Mouse (Mus musculus) spleen, embryonic (tissue): ENCODE results near the gene Srrd.

ENCODE experiments used
- CTCF ChIA-PET: fragments of 350-600 bp; sonication (Branson Sonifier 250); formaldehyde crosslinking; loops from one replicate; lab custom pipeline; 2022; lab: Charles Lee

Gene Srrd

DNA sequence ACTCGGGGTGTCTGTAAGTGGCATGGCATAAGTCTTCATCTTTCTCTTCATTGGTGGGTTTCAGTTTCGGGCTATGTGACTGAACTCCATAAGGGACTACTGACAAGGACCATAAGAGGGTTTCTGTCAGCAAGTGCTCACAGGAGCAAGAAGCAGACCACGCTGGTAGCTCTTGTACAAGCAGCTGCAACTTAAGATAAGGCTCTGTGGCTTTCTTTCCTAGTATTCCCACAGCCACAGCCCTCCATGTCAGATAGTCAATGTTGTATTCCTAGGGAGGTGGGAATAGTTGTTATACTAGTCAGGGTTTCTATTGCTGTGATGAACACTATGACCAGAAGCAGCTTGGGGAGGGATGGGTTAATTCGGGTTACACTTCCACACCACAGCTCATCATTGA lies 16.7 kb upstream of the Srrd start:
- CTCF ChIA-PET = no interaction called here

DNA sequence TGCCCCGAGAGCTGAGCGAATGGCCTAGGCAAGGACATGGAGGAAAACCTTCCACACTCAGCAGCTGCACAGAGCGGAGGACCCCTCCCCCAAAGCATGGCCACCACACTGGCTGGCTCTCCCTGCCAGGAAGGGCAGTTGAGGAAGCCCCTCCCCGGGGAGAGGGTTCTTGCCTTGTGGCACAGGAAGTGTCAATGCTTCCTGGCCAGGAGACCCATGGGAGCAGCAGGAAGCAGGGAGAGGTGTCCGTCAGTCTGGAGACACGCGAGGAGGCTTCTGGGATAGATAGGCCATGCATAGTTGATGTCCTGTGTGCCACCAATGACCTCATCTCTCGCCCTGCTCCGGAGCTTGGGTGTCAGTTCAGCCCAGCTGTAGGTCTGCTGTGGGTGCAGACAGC lies 13.5 kb upstream of the Srrd start:
- CTCF ChIA-PET = no interaction called here

DNA sequence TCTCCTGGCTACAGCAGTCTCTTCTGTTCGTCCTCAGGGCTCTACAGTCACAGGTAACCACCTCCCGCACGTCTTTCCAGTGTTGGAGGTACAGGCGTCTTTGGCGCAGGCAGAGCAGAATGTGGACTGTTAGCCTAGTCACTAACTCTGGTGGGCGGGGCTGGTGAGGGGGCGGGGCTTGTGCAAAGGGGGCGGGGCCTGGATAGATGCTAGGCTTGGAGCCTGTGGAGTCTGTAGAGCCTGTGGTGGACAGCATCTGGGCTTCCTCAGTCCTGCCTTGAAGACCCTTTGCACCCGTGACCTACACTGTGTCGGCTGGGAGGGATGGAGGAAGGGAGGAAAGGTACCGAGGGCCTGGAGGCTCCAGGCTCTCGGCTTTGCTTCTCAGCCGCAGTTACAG lies 13.1 kb upstream of the Srrd start, which contains the start of gene Gm6583:
Gm6583 (minus strand) TSS at position 124 of the 400 bp plus-strand sequence.
- CTCF ChIA-PET = no interaction called here

GRCm38 (mm10) chr5:112355493-112355892 lies 12.7 kb upstream of the Srrd start:
- CTCF ChIA-PET = no interaction called here

DNA sequence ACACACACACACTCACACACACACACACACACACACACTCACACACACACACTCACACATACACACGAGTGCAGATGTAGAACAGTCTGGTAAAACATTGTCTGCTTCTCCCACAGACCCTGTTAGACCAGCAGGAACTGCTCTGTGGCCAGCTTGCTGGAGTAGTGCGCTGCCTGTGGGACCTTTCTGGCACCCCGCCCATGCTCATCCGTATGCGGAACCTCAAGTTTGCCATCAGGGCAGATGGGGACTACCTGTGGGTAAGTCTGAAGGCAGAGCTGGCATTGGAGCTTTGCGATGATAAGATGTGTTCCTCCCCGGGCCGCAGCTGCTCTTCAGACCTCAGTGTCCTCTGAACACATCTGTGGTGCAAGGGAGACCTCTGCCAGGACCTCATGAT lies 6.3 kb upstream of the Srrd start:
- CTCF ChIA-PET = no interaction called here

- CTCF ChIA-PET = no interaction called here
These were observed 3.5 kb upstream of the Srrd start for GRCm38 (mm10) chr5:112346211-112346965.

DNA sequence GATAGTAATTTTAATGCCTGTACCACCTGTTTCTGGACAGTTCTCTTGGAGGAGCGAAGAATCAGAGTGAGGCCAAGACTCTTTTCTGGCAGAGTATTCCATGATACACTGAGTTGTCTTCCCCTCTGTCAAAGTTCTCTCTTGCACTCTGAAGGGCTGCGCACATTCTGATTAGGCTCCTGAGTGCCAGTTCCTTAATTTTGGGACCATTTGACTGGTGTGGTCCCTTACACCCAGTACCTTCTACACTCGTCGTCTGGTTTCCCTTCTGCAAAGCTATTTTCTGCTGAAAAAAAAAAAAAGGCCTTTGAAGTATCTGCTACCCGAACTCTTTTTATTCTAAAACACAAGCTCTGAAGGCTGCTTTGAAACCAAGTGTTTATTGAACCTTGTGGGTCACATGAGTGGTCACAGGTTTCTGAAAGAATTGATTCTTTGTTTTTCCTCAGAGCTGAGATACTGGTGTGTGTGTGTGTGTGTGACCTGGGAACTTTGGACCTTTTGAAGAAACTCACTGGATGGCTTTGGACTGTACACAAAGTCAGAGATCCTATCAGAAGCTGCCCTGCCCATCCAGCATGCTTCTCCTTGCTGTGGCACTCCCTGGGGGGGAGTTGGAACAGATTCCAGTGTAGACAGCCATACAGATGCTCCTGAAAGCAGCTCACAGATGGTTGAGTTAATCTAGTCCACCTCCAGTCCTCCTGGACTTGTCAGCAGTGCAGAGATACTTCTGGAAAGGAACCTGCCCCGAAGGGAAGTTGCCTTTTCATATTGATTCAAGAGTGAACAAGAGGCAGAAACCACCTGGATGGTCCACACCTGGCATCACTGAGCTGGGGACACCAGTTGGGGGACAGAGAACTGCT lies 1.5 kb upstream of the Srrd start:
- CTCF ChIA-PET = interaction anchor here (1.0 kb wide), 1 partner anchor 103 kb away, joined by 3 read pairs; no protein-coding TSS in a partner anchor

- CTCF ChIA-PET = no interaction called here
These were observed 360 bp upstream of the Srrd start for GRCm38 (mm10) chr5:112343205-112343595.

GRCm38 (mm10) chr5:112339215-112339614 lies 3.6 kb downstream of the Srrd start:
- CTCF ChIA-PET = no interaction called here

- CTCF ChIA-PET = interaction anchor here (0.6 kb wide), 1 partner anchor 100 kb away, joined by 13 read pairs; no protein-coding TSS in a partner anchor
These were observed 5.8 kb downstream of the Srrd start for GRCm38 (mm10) chr5:112337004-112337403.

- CTCF ChIA-PET = interaction anchor here (2.2 kb wide), 1 partner anchor 95 kb away, joined by 7 read pairs; no protein-coding TSS in a partner anchor
These were observed 7.4 kb downstream of the Srrd start for GRCm38 (mm10) chr5:112335473-112335872.

DNA sequence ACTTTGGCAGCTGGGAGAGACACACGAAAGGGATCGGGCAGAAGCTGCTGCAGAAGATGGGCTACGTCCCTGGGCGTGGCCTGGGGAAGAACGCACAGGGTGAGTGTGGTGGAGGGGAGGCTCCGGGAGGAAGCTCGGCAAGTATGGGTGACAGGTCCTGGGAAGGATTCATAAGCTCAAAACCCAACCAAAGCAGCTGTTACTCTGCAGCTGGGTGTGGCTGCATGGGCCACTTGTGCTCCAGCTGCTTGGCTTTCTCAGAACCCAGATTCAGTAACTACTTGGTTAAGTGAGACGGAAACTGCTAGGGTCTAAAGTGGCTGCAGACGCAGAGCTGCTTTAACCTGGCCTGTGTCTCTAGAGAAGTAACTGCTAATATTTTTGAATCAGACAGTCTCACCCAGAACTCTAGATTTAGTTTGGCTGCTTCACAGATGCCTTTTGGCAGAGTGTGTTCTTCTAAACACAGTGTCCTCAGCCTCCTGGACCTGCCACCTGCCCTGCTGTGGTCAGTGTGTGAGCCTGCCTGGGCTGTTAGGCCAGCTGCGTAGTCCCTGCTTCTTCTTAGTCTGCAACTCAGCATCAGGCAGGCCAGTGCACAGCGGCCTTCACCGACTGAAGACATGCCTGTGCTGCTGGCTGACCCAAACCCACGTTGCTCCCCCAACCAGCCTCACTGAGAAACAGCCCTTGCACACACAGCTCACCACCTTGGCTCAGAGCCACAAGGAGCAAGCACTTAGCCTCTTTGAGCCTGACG lies 12.9 kb downstream of the Srrd start:
- CTCF ChIA-PET = no interaction called here

DNA sequence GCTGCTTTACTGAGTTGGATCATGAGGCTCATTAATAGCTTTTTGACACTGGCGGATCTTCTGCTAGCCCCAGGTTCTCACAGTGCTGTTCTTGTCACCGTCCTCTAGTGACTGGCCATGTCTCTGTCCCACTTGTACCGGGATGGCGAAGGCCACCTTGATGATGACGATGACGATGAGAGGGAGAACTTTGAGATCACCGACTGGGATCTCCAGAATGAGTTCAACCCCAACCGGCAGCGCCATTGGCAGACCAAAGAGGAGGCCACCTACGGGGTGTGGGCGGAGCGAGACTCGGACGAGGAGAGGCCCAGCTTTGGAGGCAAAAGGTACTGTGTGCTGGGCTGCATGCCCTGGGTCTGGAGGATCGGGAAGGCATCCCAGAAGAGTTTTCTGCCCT lies 15.0 kb downstream of the Srrd start:
- CTCF ChIA-PET = interaction anchor here (0.5 to 0.6 kb wide), 2 partner anchors 51 to 59 kb away, joined by 4 to 5 read pairs; no protein-coding TSS in a partner anchor

- CTCF ChIA-PET = no interaction called here
These were observed 16.3 kb downstream of the Srrd start for GRCm38 (mm10) chr5:112326446-112327009.

DNA sequence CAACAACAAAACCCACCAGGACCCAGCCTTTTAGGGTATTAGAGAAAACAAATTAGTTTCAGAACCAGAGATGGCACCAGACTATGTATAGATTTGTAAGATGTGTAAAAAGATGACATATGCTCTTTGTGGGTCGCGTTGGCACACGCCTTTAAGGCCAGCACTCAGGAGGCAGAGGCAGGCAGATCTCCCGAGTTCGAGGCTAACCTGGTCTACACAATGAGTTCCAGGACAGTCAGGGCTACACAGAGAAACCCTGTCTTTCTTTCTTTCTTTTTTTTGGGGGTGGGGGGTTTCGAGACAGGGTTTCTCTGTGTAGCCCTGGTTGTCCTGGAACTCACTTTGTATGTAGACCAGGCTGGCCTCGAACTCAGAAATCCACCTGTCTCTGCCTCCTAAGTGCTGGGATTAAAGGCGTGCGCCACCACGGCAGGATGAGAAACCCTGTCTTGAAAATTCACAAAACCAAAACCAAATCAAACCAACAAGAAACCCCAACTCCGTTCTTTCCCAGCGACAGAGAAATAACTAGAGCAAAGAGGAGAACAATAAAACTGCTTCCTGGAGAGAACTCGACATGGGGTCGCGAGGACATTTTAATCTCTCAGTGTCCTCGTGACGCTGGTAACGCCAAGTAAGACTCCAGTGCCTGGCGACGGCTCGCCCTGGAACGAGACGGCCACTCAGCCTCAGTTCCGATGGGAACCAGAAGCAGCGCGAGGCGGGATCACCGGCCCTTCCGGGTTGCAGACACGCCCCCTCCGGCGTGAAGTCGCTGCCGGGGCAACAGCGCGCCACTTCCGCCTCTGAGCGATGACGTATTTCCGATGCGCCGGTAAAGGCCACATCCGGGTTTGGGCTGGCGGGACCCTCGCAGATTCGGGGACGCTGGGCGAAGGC lies 17.0 kb downstream of the Srrd start, which contains the start of gene Tfip11:
Tfip11 (plus strand) TSS at position 813 of the 900 bp plus-strand sequence.
- CTCF ChIA-PET = no interaction called here

- CTCF ChIA-PET = interaction anchor here (0.6 kb wide), 1 partner anchor 54 kb away, joined by 3 read pairs; no protein-coding TSS in a partner anchor
These were observed 17.9 kb downstream of the Srrd start for GRCm38 (mm10) chr5:112324637-112325545.

- CTCF ChIA-PET = no interaction called here
These were observed 19.6 kb downstream of the Srrd start for GRCm38 (mm10) chr5:112323246-112323645.

GRCm38 (mm10) chr5:112321376-112321775 lies 21.5 kb downstream of the Srrd start:
- CTCF ChIA-PET = interaction anchor here (0.7 kb wide), 1 partner anchor 8 kb away, joined by 4 read pairs; no protein-coding TSS in a partner anchor

DNA sequence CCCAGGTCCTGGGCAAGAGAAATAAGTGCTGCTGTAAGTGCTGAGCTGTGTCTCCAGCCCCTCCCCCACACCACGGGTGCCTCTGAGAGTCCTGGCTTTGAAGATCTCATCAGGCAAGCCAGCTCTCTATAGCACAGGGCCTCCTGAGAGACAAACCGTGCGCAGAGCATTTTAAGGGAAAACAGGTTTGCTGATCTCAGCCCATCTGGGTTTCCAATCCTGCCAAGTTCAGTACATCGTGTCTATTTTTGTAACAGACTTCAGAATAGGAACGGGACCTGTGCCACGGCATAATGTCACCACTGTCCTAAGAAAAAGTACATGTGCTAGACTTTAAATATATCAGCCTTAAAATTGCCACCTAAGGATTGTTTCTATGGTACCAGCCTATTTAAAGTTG lies 21.9 kb downstream of the Srrd start:
- CTCF ChIA-PET = no interaction called here
